Mouse (Mus musculus) adrenal gland, postnatal 0 days (tissue): ENCODE data around the gene Fam198b. TPM values are rescaled to one million over a fixed set of nuclear protein-coding genes. Genes with fewer than 3 reads are reported as not detected.

ENCODE experiments used
- polyA plus RNA-seq: library from polyadenylated mRNA; unstranded; fragments of >200 nt; fragmentation: Nextera tagmentation; extraction: Ambion mirVana; gene quantifications from 2 replicates; pipeline ENCODE4 v1.2.1, GENCODE M21; 2015

Gene Fam198b
- 13.3 and 13.5 TPM in 2 replicates for polyA plus RNA-seq

GRCm38 (mm10) chr3:79884305-79884704 lies at the start of gene Fam198b:
Fam198b (plus strand) TSS chr3:79884533.

DNA sequence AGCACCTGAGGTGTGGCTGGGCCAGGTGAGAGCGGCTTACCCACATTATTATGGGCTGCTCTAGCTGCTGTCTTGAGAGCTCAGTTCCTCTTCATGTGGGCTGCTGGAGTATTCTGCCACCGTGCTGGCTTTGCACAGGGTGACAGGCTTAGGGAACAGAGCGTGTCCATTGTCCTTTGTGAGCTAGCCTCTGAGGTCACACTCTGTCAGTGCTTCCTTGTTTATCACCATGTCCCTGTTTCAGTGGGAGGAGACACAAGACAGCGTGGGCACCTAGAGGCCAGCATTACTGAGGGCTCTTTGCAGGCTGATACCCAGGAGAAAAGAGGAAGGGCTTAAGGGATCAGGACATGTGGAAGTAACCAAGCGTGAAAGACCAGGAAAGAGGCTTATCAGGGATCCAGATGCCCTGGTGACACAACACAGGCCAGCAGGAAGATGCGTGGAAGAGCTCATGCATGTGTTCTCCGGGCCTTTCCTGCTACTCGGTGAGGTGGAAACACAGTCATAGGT lies 31.6 kb upstream of the Fam198b start, which contains the start of gene Tmem144:
TSS of gene Tmem144 (minus strand) at position 120 of the 513 bp plus-strand sequence.

Other genes starting within 250 kb of the Fam198b start
- gene Rxfp1, start 146.7 kb upstream of the Fam198b start, polyA plus RNA-seq: 0.43 and 2.0 TPM in 2 replicates
- 9.6 and 28.0 TPM in 2 replicates for gene Tmem144, start 31.8 kb upstream of the Fam198b start, polyA plus RNA-seq